Mouse (Mus musculus): ENCODE results near the gene Amz2.

- TF ChIP-seq CTCF (IDR thresholded peaks at IDR 0.05; ENCODE audit: low read depth, low read length) (no peak), TAL1 (conservative IDR thresholded peaks at IDR 0.05; ENCODE audit: low read depth, low read length) (no peak), GATA1 (IDR thresholded peaks at IDR 0.05; ENCODE audit: borderline replicate concordance, low read length) (no peak)
Observed at GRCm38 (mm10) chr11:109421205-109421604, 4.5 kb upstream of the Amz2 start.
